Mouse (Mus musculus) heart, adult 2 months (tissue): ENCODE data around the gene Wdr92.

ENCODE experiments used
- CTCF ChIP-seq: fragments of 200-600 bp; IDR thresholded peaks from 2 replicates; pipeline ENCODE4 v1.8.1; 2022; ENCODE audit warnings: antibody characterized with exemption, mild to moderate bottlenecking, moderate library complexity
- POLR2A ChIP-seq: fragments of 200-500 bp; IDR thresholded peaks from 2 replicates; pipeline ENCODE4 v1.6.1; 2011; ENCODE audit warnings: mild to moderate bottlenecking, low read depth, low read length, control low read depth; ENCODE audit not compliant: insufficient read depth

DNA sequence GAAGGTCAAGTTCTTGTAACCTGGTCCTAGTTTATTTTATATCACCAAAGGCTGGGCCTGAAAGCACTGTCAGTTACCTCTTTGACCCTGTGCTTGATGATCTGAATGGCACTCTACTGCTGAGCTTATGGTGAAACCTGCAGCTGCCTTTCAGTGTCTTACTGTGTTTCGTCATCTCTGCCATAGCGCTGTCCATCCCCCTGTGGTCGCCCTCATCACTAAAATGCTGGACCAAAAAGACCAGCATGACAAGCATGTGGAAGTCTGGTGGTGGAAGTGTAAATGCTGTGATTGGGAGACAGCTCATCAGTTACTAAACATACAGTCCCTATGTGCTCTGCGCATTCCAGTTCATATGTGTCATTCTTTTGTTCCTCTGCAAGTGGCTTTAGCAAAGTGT, 9.6 kb upstream of the Wdr92 start:
- TF ChIP-seq POLR2A = no peak
- no peak for TF ChIP-seq CTCF
